Mouse (Mus musculus): ENCODE data around the gene Notch4.

Notch4 gene

GRCm38 (mm10) chr17:34627943-34628643 is 64.0 kb downstream of the Notch4 start, which contains the start of gene Ppt2:
Gene Ppt2 (minus strand): TSS chr17:34628510.
- DNase-seq, result peak; percentile 77

- DNase-seq, result no peak
Observed at GRCm38 (mm10) chr17:34628644-34628967, 64.5 kb downstream of the Notch4 start.

- DNase-seq, result no peak
Observed at GRCm38 (mm10) chr17:34629221-34629751, 65.2 kb downstream of the Notch4 start, which contains the start of gene Prrt1. Gene Prrt1 (plus strand): TSS chr17:34629533.

- DNase-seq, result no peak
Observed at GRCm38 (mm10) chr17:34629796-34630603, 65.9 kb downstream of the Notch4 start.

- DNase-seq, result no peak
Observed at GRCm38 (mm10) chr17:34630761-34631301, 66.8 kb downstream of the Notch4 start.

GRCm38 (mm10) chr17:34631647-34632046 is 67.6 kb downstream of the Notch4 start:
- no peak for DNase-seq

- DNase-seq, result peak; percentile 87
Observed at GRCm38 (mm10) chr17:34632261-34632691, 68.2 kb downstream of the Notch4 start.

- DNase-seq, result no peak
Observed at GRCm38 (mm10) chr17:34635671-34636070, 71.6 kb downstream of the Notch4 start.

GRCm38 (mm10) chr17:34637459-34637858 is 73.4 kb downstream of the Notch4 start:
- DNase-seq, result no peak

Measured in kidney, postnatal 10 days (tissue).